Mouse (Mus musculus) testis, adult 2 months (tissue): ENCODE results near the gene Ndc80. TPM values are rescaled to one million over a fixed set of nuclear protein-coding genes. Genes with fewer than 3 reads are reported as not detected.
A peak's percentile ranks its signal among the peaks of the same experiment; 100 is the strongest.

ENCODE experiments used
- H3K27ac ChIP-seq: fragments of 200-500 bp; 2 replicates; pipeline ENCODE4 v1.5.1; 2012; ENCODE audit warnings: low read depth, low read length; ENCODE audit not compliant: control insufficient read depth, insufficient read depth
- H3K27me3 ChIP-seq: fragments of 200-500 bp; 2 replicates; pipeline ENCODE4 v1.6.1; 2012; ENCODE audit warnings: mild to moderate bottlenecking, low read length, moderate library complexity; ENCODE audit not compliant: control insufficient read depth, insufficient read depth
- H3K36me3 ChIP-seq: fragments of 200-500 bp; 2 replicates; pipeline ENCODE4 v1.6.1; 2012; ENCODE audit warnings: mild to moderate bottlenecking, low read length; ENCODE audit not compliant: control insufficient read depth, insufficient read depth
- H3K4me1 ChIP-seq: fragments of 200-500 bp; 2 replicates; pipeline ENCODE4 v1.6.1; 2012; ENCODE audit warnings: low read length; ENCODE audit not compliant: control insufficient read depth, insufficient read depth
- H3K4me3 ChIP-seq: fragments of 200-500 bp; 2 replicates; pipeline ENCODE4 v1.5.1; 2012; ENCODE audit warnings: low read depth, mild to moderate bottlenecking, low read length, moderate library complexity, mixed read lengths; ENCODE audit not compliant: control insufficient read depth
- CTCF ChIP-seq: fragments of 200-500 bp; IDR thresholded peaks from 2 replicates; pipeline ENCODE4 v1.5.1; 2012; ENCODE audit warnings: low read depth, mild to moderate bottlenecking, inconsistent platforms, low read length, moderate library complexity; ENCODE audit not compliant: control insufficient read depth, insufficient read depth, insufficient replicate concordance
- POLR2A ChIP-seq: fragments of 200-500 bp; IDR thresholded peaks from 2 replicates; pipeline ENCODE4 v1.6.1; 2012; ENCODE audit warnings: low read depth, mild to moderate bottlenecking, inconsistent platforms, low read length, moderate library complexity; ENCODE audit not compliant: control insufficient read depth
- polyA plus RNA-seq: library from polyadenylated mRNA; depleted of rRNA; stranded (reverse); fragments of >200 nt; gene quantifications from 2 replicates; pipeline ENCODE4 v1.2.3, GENCODE M21; 2012

The Ndc80 gene
- polyA plus RNA-seq, 1 experiment: 3.7 TPM

- Histone ChIP-seq H3K36me3 (no peaks in the 10 kb centered on the region), H3K27ac (no peak overlapping the region), H3K4me1 (no peaks in the 10 kb centered on the region), H3K27me3 (no peaks in the 10 kb centered on the region), H3K4me3 (no peak overlapping the region)
- no peak for TF ChIP-seq POLR2A
- TF ChIP-seq CTCF: no peak
Measured at GRCm38 (mm10) chr17:71528042-71528441, 1.4 kb upstream of the Ndc80 start.

DNA sequence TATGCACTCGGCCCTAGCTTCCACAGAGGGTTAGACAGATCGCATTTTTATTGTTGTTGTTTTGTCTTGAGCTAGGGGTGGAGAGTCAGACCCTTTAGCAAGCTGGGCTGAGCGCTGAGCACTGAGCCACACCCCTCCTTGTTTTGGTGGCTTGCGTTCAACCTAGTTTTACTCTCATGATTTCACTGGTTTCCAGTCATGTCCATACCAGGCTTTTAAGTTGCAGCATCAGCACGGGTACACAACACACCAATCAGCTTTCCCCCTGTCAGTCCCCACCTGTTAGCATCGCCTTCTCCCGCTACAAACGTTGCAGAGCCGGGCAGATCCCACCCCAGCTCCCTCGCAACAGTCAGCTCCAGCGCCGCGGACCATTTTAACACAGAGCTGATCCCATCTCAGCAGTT is 352 bp downstream of the Ndc80 start:
- H3K4me1 ChIP-seq: no peaks in the 10 kb centered on the region
- H3K27me3 ChIP-seq: no peaks in the 10 kb centered on the region
- TF ChIP-seq POLR2A (no peak), CTCF (no peak)
- H3K27ac ChIP-seq: peak overlapping the region; percentile 74
- peaks cover 1% of the 10 kb centered on the region; the same call in 1 of the 2 replicates for H3K36me3 ChIP-seq
- H3K4me3 ChIP-seq: peak overlapping the region; percentile 94

DNA sequence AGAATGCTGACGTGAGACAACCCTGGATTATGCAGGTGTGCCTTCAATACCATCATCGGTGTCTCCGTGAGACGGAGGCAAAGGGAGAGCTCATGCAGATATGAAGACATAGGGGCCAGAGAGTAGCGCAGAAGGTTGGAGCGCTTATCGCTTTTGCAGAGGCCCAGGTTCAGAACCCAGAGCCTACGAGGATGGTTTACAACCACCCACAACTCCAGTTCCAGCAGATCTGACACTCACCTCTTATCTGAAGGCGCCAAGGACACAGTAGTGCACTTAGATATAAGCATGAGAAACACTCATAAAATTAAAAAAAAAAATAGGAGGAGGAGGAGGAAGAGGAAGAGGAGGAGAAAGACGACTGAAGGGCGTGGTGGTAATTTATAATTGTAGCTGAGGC is 16.4 kb downstream of the Ndc80 start:
- no peaks in the 10 kb centered on the region for H3K27me3 ChIP-seq
- TF ChIP-seq POLR2A (no peak), CTCF (no peak)
- H3K27ac ChIP-seq: no peak overlapping the region
- peaks cover 4% of the 10 kb centered on the region for H3K36me3 ChIP-seq
- H3K4me3 ChIP-seq: no peak overlapping the region
- H3K4me1 ChIP-seq: no peaks in the 10 kb centered on the region

- Histone ChIP-seq H3K36me3 (peaks cover 2% of the 10 kb centered on the region), H3K27me3 (no peaks in the 10 kb centered on the region), H3K4me1 (no peaks in the 10 kb centered on the region), H3K27ac (no peak overlapping the region), H3K4me3 (no peak overlapping the region)
- TF ChIP-seq CTCF (no peak), POLR2A (no peak)
Measured at GRCm38 (mm10) chr17:71506832-71507231, 19.8 kb downstream of the Ndc80 start.

- Histone ChIP-seq H3K27ac (no peak overlapping the region), H3K4me1 (no peaks in the 10 kb centered on the region), H3K4me3 (no peak overlapping the region), H3K36me3 (no peaks in the 10 kb centered on the region; the same call in 1 of the 2 replicates), H3K27me3 (no peaks in the 10 kb centered on the region)
- TF ChIP-seq CTCF: no peak
- TF ChIP-seq POLR2A: no peak
Measured at GRCm38 (mm10) chr17:71495784-71496183, 30.9 kb downstream of the Ndc80 start.

GRCm38 (mm10) chr17:71491332-71491686 is 35.3 kb downstream of the Ndc80 start:
- Histone ChIP-seq H3K27me3 (no peaks in the 10 kb centered on the region), H3K36me3 (no peaks in the 10 kb centered on the region), H3K4me3 (no peak overlapping the region), H3K27ac (no peak overlapping the region), H3K4me1 (no peaks in the 10 kb centered on the region)
- TF ChIP-seq CTCF (no peak), POLR2A (no peak)

DNA sequence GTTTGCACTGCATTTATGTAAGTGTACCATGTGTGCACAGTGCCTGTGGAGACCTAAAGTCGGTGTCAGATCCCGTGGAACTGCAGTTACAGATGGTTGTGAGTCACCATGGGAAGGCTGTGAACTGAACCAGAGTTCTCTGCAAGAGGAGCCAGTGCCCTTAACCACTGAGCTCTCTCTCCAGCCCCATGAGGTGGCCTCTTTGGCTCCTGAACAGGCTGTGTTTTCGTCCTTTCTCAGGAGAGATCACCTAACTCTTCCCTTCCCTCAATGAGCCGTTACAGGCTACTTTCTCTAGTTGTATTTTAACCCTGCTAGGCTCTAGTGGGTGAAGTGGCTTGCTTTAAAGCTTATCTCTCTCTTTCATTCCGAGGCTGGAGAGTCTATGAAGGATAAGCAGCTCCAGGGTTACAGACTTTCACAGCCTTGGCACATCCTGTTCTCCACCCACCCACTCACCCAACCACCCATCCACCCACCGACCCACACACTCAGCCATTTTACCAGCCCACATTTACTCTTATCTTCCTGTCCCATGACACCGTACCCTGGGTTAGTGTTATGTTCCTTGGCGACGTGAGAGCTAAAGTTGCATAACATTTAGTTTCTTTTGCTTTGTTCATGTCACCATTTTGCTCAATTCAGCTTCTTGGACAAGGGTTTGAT is 35.9 kb downstream of the Ndc80 start:
- Histone ChIP-seq H3K36me3 (no peaks in the 10 kb centered on the region), H3K27ac (no peak overlapping the region), H3K4me3 (no peak overlapping the region), H3K27me3 (no peaks in the 10 kb centered on the region), H3K4me1 (no peaks in the 10 kb centered on the region)
- TF ChIP-seq CTCF (no peak), POLR2A (no peak)
